ENCODE assay signal across 10 mouse cellular contexts in the genomic region with DNA sequence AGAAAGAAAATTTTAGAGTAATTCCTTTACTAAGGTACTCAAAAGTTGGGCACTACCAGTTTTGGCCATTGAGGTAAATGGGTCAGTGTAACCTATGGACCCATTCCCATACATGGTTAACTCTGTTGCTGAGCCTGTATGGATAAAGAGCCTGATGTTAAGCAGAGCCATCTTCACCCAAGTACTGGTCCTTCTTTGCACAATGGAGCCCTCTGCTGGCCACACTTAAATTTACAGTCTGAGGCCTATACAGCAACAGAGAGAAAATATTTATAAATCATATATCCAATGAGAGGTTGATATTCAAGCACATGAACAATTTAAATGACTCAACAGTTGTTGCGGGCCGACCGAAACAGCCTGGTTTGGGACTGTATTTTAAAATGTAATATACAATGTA. TPM values are rescaled to one million over a fixed set of nuclear protein-coding genes. Genes with fewer than 3 reads are reported as not detected.
DNase-seq lines count a peak whose midpoint lies in the region.
"Had no signal": no experiment of that assay in that cellular context is flagged by ENCODE, and none has a peak within 500 bp of the region (broad histone marks: within the 10 kb centered on the region; RNA-seq: fewer than 3 reads in every experiment).

No protein-coding gene starts in this region.

- no peak overlapping the region for H3K4me3 ChIP-seq in heart, embryonic 10.5 days
- H3K4me3 ChIP-seq: myocyte had no signal

- peak; percentile 62 for DNase-seq in heart, postnatal 4 days
- DNase-seq in heart, embryonic 10.5 days (ENCODE audit: low spot score): no peak
- DNase-seq in right cerebral cortex, postnatal 10 days (ENCODE audit: low spot score in 2 of 2): peak; percentile 32 to 52
- no peak for DNase-seq in right cerebral cortex, adult 18-20 months
- peak; percentile 16 for DNase-seq in brain, adult 2 months (ENCODE audit: low read depth, low spot score)
- peak; percentile 14 to 75 for DNase-seq in kidney, postnatal 36 days
- peak; percentile 27 for DNase-seq in thymus, postnatal 25 days
- no peak for DNase-seq in ovary, postnatal 10 days (ENCODE audit: low spot score)

- no peaks in the 10 kb centered on the region for H3K9me3 ChIP-seq in heart, embryonic 10.5 days

- WGBS in heart, embryonic 10.5 days: 80% methylated on average over 3 of the region's 3 CpGs

- H3K27ac ChIP-seq in heart, embryonic 10.5 days: no peak overlapping the region

- no peaks in the 10 kb centered on the region for H3K36me3 ChIP-seq in heart, embryonic 10.5 days

- H3K27me3 ChIP-seq in heart, embryonic 10.5 days (ENCODE audit: insufficient read depth, poor library complexity, severe bottlenecking): peaks cover 4% of the 10 kb centered on the region; the same call in 1 of the 2 replicates

- H3K4me1 ChIP-seq in heart, embryonic 10.5 days: no peaks in the 10 kb centered on the region

RNA-seq across cellular contexts. Expression of gene Svs5, which starts 16.4 kb away (rescaled TPM):
- not detected for total RNA-seq in heart, postnatal 4 days (2021)
- not detected in 2 replicates for polyA plus RNA-seq in heart, embryonic 10.5 days (2016; fragmentation: Nextera tagmentation; extraction: Ambion mirVana)
- polyA plus RNA-seq: large intestine, adult 2 months; myocyte had no signal

RNA-seq across cellular contexts. Expression of gene Svs6, which starts 32.4 kb away (rescaled TPM):
- not detected for total RNA-seq in heart, postnatal 4 days (2021)
- not detected in 2 replicates for polyA plus RNA-seq in heart, embryonic 10.5 days (2016; fragmentation: Nextera tagmentation; extraction: Ambion mirVana)
- polyA plus RNA-seq: large intestine, adult 2 months; myocyte had no signal

RNA-seq across cellular contexts. Expression of gene Slpi, which starts 39.9 kb away (rescaled TPM):
- under 1 TPM; 0.41 to 0.83 TPM for total RNA-seq in heart, postnatal 4 days (2021)
- 0.92 TPM in 1 of 2 replicates, not detected in the other for polyA plus RNA-seq in heart, embryonic 10.5 days (2016; fragmentation: Nextera tagmentation; extraction: Ambion mirVana)

RNA-seq across cellular contexts. Expression of gene Rbpjl, which starts 54.0 kb away (rescaled TPM):
- total RNA-seq in heart, postnatal 4 days (2021): not detected
- polyA plus RNA-seq in heart, embryonic 10.5 days (2016; fragmentation: Nextera tagmentation; extraction: Ambion mirVana): 0.02 and 0.08 TPM in 2 replicates
- polyA plus RNA-seq: large intestine, adult 2 months had no signal

RNA-seq across cellular contexts. Expression of gene Matn4, which starts 56.0 kb away (rescaled TPM):
- 1 to 10 TPM; 1.8 TPM for total RNA-seq in heart, postnatal 4 days (2021)
- 0.76 and 1.2 TPM in 2 replicates for polyA plus RNA-seq in heart, embryonic 10.5 days (2016; fragmentation: Nextera tagmentation; extraction: Ambion mirVana)

Comparison
In these comparisons a context has a peak if more than half of its experiments do, and no peak if none do; other contexts are left out.
1. DNase-seq: peak in heart, postnatal 4 days (single experiment), right cerebral cortex, postnatal 10 days (2 of 2), brain, adult 2 months (single experiment), kidney, postnatal 36 days (2 of 2) and thymus, postnatal 25 days (single experiment); none in heart, embryonic 10.5 days (single experiment), right cerebral cortex, adult 18-20 months (single experiment) and ovary, postnatal 10 days (single experiment).